Mouse (Mus musculus): ENCODE measurements around the gene Tepsin.

Gene Tepsin

DNA sequence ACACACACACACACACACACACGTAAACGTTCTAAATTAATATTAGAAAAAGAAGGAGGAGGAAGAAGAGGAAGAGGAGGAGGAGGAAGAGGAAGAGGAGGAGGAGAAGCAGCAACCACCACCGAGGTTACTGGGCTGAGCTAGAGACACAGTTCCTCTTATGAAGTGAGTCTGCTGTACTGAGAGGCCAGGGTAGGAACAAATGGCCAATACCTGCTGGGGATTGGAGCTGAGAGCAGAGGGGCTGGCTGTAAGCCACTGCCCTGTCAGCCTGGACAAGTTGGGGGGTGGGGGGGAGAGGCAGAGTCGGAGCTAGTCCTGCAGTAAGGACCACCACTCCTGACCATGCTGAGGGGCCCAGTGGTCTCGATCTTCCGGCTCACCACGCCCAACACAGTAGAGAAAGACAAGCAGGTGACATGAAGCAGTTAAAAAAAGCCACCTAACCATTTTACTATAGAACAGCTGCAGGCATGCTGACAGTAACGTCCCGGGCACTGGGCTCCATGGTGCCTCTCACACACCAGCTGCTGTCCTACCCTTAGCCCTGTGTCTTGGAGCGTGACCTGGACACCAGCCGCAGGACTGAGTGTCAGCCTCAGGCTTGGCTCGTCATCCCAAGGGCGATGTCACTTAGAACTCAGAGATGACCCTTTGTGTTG, 34.4 kb downstream of the Tepsin start:
- no peak for DNase-seq (ENCODE audit: low spot score)

DNA sequence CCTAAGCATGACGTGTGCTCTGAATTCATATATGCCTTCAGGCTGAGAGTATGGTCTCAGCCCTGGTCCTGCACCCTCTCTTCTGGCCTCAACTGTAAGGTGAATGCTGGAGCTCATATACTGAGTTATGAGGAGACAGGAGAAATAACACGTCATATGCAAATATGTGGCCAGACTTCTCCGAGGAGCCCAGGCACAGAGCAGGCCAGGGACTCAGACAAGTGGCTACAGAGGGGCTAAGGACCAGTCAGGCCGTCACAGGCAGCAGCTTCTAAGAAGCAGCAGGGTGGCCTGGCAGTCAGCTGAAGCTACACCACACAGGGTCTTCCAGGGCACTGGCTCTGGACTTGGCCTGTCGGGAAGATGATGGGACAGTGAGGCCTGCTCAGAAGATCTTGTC, 35.2 kb downstream of the Tepsin start:
- DNase-seq (ENCODE audit: low spot score) = no peak

DNA sequence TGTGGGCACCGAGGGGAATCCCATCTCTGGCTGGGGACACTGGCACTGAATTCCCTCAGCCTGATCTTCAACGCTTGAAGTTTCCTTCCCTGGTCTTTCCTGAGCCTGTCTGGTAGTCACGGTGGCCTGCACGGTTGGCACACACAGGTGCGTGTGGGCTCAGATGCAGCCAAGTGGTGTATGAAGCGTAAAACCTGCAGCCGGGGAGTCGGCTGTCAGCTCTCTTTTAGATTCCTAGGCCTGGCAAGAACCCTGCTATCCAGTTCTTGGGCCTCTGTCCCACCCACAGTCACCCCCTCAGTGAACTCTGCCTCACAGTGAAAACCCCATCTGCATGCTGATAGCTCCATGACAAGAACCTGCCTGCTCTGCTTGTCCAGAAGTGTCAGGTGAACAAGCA, 37.9 kb downstream of the Tepsin start:
- DNase-seq (ENCODE audit: low spot score) = no peak

DNA sequence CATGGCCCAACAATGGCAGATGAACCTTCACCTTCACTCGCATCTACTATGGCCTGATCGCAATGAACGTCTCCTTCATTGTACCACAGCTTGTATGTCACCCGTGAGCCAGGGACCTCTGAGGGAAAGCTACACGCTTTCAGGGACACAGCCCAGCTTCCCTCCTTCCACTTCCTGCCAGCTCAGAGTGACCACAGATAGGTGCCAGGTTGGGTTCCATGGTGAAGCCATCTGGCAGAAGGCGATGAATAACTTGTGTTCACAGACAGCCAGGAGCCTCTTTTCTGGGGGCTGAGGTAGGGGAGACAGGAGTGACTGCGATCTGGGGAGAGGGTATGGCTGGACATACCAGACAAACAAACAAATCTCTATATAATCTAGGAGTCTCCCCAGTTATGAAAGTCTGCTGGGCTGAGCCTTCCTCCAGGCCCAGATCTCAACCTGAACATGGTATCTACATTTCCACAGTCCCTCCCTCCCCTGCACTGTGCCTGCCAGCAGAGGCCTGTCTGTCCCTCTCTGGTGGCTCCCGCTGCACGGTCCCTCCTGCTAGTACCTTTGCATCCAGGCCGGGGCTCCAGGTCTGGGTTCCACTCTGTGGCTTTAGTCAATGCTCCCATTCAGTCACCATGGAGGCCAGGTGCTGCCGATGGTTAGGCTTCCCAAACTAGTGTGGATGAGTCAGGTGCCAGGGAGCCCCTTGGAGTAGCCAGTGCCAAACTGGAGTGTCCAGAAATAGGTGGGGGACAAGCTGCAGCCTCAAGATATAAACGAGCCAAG, 42.4 kb downstream of the Tepsin start:
- no peak for DNase-seq (ENCODE audit: low spot score)

DNA sequence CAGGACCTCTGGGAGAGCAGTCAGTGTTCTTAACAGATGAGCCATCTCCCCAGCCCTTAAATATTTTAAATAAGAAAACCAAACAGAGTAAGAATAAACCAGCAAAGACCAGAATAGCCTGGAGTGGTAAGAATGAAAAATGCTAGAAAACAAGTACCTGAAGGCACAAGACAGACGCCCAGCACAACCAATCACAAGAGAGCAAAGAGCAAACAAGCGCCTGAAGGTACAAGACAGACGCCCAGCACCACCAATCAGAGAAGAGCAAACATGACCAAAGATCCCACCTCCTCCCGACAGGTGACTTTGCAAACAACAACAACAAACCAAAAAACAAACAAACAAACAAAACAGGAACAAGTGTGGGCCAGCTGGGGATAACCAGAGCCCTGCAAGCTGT, 44.7 kb downstream of the Tepsin start:
- no peak for DNase-seq (ENCODE audit: low spot score)

DNA sequence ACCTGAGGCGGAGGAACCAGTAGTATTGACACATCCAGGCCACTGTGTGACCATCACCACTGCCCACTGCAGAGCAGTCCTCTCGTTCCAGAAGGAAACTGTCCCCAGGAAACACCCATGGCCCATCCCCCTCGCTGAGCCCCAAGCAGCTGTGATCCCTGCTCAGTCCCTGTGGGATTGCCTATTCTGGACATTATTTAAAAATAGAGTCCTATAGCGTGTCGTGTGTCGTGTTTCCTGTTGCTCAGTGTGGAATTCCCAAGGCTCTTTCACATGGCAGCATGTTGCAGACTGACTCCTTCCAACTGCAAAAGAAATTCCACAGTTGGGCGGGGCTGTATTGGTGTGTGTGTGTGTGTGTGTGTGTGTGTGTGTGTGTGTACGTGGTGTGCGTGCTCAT, 46.3 kb downstream of the Tepsin start:
- DNase-seq (ENCODE audit: low spot score) = no peak

DNA sequence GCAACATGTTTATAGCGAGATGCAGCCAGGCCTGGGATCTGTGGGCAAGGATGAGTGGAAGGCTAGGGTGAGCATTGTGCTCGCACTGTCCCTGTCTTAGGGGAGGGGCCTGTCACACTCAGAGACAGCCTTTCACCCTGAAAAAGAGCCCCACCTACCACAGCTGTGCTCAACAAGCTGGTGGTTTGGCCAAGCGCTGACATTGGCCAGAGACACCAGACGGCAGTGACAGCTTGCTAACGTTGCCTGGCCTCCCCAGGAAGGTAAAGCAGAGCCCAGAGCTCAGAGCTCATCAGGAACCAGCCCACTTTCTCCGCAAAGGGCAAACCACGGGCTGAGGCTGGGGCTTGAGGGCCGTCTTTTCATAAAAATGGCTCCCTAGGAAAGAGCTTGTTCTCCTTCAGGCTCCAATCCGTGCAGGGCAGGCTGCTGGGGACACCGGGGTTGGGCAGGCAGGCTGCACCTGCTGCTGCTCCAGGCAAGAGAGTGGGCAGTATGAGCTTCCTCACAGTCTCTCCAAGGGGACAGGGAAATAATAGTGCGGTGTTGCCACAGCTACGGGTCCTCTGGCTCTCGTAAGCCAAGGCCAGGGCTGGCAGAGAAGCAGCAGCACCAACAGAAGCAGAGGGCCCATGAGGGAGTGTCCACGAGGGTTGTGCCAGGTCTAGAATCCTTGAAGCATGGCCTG, 47.3 kb downstream of the Tepsin start:
- peak; percentile 49 for DNase-seq (ENCODE audit: low spot score)

DNA sequence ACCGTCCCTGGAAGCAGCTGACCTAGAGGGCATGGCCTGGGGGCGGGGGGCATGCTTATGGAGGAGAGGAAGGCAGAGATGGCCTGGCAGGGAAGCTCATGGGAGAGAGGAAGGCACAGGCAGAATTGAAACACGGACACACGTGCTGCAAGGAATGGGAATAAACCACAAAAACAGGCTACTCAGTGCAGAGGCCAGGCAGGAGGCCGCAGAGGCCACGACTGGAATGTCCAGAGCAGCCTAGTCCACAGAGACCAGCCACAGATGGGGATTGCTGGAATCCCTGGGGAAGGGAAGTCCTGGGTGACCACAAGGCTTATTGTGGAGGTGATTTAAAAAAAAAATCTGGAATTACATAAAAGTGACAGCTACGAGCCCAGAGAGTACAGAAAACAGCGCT, 49.5 kb downstream of the Tepsin start:
- DNase-seq (ENCODE audit: low spot score) = no peak

DNA sequence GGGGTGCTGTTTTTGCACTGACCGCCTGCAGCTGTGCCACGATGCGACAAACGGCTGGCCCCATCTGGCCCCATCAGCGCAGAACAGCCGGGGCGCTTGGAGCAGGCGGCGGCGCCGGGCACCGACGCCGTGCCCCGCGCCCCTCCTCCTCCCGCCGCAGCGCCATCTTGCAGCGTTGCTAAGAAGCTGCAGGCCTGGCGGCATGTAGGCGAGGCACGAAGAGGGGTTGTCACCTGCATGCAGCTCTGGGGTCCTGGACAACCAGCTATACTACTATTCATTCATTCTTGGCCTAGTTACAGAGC, 50.3 kb downstream of the Tepsin start:
- DNase-seq (ENCODE audit: low spot score) = no peak

DNA sequence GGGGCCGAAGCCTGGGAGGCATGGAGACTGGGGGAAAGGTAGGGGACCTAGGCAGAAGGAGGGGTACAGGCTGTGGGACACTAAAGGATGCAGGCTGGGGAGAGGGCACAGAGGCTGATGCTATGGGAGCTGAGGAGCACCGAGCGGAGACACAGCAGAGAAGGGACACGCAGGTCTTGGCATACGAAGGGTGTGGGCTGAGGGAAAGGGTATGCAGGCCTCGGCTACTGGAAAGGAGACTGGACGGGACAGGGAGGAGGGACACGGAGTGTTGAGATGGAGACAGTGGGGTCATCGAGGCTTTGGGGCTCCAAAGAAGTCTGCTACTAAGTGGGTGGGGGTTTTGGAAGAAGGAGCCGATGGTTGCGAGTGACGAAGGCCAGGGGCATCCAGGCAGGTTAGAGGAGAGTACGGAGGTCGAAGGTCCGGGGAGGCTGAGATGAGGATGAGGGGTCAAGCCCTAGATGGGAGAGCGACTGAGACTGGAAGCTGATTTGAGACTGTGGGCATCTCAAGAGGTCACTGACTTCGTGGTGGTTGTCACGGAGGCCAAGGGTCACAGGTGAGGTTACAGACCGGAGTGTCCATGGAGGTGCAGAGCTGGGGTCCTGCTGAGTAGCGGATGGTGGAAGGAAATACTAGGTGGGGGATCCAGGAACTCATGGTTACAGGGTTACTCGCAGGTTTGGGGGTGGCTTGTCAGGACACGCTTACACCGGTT, 50.8 kb downstream of the Tepsin start:
- no peak for DNase-seq (ENCODE audit: low spot score)

DNA sequence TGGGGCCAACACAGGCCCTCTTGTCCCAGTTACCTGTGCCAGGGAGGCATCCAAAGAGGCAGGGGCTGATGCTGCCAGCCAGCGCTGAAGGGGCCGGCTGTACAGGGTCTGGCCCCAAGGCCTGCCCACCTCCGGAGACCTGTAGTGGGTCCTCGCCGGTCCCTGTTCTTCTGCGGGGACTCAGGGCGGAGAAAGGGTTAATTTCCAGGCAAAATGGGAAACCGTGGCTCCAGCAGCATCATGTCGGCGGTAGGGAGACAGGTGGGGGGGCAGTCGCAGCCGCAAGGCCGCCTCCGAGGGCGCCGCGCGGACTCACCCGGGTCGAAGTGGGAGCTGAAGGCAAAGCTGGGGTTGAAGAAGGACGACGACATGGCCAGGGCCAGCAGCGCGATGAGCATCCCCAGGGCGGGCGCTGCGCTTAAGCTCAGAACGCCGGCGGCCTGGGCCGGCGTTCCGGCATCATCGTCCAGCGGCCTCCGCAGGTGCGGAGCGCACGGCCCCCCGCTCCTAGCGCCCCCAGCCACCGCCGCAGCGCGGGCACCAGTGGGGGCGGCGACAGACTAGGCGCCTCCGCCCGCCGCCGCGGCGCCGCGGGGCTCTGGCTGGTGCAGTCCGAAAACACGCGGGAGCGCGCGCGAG, 51.9 kb downstream of the Tepsin start, which contains the start of gene Aatk:
Gene Aatk, minus strand, starts transcription at position 615 of the 639 bp plus-strand sequence.
- no peak for DNase-seq (ENCODE audit: low spot score)

DNA sequence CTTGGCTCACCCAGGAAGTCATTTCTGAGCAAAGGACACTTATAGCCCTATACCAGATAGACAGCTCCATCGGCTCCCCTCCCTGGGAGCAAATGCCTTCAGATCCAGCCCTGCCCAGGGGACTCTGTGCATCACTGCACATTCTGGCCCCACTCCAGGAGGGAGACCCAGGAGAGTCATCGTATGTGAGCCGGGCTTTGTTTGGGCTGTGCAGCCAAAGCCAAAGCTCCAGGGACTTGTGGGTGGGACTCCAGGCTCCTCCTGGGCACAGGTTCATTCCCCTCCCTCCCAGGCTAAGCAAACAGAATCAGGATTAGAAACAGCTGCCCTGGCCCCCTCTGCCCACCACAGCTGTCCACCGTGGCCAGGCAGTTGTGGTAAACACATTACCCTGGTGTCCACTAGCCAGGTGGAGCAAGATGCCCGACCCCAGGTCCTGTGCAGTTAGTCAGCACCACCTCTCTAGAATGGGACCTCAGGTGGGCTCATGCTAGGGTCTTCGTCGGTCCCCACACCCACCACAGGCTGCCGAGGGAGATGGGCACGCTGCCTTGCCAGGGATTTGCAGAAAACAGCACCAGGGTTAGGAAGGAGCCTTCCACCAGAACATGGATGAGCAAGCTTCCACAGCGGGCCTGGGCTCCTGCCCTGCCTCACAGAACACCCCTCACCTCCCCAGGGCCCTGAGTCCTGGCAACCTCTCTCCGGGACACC, 52.5 kb downstream of the Tepsin start:
- no peak for DNase-seq (ENCODE audit: low spot score)

DNA sequence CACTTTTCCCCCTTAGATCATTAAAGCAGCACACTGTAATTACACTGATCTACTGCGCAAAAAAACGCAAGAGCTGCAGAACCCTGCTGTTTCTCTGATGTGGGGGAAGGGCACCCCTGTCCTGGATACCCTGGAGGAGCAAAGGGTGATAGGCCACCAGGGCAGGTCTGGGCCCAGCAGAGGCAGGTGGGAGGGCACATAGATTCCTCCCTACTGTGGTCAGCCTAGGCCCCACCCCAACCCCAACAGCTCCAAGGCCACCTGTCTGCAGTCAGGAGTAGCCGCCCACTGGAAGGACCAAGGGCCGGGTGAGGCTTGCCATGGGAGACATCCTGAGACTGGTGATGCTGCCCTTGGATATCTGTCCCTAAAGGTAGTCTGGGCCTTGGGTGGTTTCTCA, 53.2 kb downstream of the Tepsin start:
- no peak for DNase-seq (ENCODE audit: low spot score)

DNA sequence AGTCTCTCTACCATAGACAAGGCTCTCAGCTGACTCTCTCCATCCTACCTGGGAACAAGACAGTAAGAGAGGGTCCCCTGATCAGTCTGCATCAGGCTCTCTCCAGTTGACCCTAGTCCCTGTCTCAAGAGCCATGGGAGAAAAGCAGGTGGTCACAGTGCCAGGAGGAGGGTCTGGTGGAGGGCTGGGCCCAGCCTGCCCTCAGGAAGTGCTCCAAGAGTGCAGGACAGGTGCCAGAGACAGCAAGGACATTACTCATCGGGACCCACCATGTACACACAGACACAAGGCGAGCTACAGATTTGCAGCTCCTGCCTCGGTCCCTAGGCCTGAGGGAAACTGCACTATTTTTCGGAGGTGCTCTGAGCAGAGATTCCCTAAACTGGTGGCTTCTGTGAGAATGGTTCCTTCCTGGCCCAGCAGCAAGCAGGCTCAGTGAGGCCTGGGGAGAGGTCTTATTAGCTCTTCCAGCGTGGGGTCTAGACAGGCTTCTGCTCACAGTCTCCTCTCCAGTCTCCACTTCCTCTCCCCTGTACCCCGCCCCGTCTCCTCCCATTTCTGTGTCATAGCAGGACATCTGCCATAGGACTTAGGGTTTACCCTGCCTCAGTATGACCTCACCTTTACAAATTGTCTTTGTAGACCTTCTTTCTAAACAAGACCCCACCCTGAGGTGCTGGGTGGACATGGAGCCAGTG, 56.2 kb downstream of the Tepsin start:
- no peak for DNase-seq (ENCODE audit: low spot score)

DNA sequence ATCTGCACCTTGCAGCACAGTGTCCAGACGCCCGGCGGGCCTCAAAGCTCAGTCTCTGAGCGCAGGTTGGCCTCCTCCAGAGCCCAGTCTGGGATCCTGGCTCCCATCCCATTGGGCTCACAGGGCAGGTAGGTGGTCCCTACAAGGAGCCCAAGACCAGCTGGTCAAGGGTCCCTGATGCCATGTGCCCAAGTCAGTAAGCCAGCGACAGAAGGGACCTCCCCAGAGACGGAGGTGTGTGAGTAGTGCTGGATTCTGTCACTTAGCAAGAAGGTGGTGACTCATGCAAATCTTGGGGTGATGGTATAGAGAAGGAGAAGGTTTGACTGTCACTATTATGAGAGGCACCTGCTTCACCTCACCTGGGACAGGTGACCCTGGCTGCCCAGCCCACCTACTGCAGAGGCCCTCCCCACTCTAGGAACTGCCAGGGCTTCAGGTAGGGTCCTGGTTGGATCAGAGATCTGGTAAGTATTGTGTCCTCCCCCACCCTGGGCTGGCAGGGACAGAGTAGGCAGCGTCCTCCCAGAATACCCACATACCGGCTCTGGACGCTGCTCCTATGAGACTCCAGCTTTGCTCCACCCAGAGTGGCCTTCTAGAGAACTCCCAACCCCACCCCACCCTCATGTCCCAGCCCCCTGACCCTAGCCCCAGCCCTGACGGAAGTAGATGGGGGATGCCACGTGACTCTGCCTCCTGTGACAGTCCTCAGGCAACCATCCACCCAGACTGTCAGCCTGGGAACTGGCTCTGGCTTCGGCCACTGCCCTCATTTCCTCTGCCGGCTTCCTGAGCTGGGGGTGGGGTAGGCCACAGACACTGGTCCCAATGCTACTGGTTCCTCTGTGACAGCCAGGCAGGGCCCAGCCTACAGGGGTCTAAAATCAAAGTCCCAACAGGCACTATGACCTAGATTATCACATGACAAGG, 57.1 kb downstream of the Tepsin start:
- no peak for DNase-seq (ENCODE audit: low spot score)

All from ovary, adult 18-20 months (tissue).